Mouse (Mus musculus): ENCODE measurements at regions not wholly inside any gene's neighbourhood (a gene's known extent, or its start where the extent isn't known, plus 50 kb on each side); places are given as distances from the start of the nearest gene placed in this dataset.

DNA sequence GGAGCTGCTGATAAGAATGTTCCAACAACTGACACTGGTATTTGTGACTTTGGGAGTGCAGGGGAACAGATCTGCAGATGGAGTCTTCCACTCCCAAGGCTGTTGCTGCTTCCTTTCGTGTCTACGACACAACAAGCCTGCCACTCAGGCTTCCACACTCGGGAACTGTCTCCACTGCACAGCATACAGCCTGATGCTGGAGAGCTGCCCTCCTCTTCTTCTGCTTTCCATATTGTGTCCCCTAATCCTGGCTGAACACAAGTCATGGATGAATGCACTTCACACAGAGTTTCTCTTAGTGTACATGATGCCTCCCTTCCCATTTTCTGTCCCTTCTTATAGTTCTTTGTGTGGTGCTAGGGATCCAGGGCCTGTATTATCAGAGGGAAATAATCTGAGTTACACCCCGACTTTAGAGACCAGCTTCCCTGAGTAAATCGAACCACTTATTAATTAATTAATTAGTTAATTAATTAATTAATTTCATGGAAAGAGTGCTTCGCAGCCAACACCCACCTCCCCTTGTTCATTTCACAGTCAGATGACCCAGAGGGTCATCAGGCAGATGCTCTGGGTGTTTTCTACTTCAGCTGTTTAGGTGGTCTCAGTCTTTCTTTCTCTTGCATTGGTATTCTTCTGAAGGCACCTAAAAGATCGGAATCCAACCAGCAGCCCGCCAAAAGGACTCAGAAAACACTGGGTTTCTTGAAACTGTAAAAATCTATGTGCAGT is 357.8 kb upstream of the Mmadhc start:
- no peak for ATAC-seq (ENCODE audit: poor library complexity, severe bottlenecking)

DNA sequence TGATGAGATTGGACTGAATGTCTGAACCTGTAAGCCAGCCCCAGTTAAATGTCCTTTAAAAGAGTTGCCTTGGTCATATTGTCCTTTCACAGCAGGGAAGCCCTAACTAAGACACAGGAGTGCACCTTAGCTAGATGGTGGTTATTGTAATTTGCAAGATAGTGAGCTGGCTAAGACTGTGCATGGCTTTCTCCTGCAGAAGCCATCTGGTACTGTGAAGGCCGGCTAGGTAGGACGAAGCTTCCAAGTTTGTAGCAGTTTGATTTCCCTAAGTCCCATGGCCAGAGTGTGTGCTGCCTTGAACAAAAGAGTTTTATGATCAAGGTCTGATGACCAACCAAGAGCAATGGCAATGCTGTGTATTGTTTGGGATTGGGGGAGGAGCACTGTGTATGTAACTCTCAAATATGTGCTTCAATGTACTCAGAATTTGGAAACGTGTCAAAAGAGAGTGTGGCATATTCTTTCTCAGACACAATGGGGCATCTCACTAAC is 356.6 kb upstream of the Mmadhc start:
- ATAC-seq (ENCODE audit: poor library complexity, severe bottlenecking), result no peak

DNA sequence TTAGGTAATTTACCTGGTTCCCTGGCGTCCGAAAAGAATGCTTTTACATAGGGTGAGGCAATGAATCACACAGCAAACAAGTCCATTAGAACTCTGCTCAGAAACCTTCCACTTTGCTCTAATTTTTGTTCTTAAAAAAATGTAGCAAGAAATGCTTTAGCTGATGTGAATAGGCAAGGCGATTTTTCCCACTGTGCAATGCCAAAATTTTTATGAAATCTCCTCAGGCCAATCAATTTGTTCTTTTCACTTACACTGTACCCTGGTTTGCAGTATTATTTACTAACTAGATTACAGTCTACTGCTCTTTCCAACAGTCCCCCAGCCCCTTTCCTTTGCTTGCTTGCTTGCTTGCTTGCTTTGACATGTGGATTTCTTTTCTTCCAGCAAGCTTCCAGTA is 353.1 kb upstream of the Mmadhc start:
- ATAC-seq (ENCODE audit: poor library complexity, severe bottlenecking), result no peak

DNA sequence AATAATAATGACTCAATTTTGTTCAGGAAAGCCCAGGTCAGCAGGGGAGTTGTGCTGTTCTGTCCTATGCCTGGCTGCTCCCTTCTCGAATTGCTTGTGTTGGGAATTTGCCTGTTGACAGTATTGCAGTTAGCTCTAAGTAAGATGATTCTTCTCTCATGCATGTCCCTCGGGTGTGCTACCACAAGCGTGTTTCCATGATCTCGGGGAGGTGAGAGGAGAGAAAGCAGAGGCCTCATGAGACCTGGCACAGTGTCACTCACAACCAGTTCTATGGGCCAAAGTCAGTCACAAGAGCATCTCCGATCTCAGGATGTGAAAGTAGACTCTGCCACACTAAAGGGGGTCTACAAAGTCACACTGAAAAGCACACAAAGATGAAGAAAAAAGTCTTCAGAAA is 346.6 kb upstream of the Mmadhc start:
- ATAC-seq (ENCODE audit: poor library complexity, severe bottlenecking), result no peak

DNA sequence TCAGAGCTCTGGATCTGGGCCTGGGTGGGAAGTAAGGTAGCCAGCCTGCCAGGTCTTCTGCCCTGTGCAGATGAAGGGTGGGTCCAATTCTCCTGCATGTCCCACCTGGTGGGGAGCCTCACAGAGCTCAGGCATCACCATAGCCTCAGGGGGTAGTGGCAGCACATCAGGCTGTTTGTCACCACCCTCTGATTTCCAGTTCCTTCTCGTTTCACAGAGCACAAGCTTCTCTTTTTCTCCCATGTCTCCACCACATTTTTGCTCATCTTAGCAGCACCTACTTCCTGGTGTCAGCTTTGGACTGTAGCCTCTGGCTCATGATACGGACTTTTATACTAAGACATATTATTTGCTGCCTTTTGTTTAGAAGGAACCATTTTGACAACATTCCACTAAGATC is 345.6 kb upstream of the Mmadhc start:
- ATAC-seq (ENCODE audit: poor library complexity, severe bottlenecking), result peak; percentile 86

DNA sequence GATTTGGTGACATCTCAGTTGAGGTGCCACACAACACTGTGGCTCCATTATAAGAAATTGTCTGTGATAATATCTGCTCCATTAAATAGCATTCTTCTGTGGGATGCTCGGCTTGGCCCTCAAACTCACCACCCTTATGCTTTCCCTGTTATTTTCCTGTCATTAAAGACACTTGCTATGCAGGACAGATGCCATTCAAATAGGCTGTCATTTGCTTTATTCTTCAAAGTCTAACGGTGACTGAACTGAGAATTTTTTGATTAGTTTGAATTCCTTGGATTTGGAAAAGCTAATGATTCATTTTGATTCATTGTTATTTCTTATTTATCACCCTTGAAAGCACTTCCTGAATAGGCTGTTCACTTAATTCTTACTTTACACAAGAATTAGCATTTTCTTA is 339.3 kb upstream of the Mmadhc start:
- ATAC-seq (ENCODE audit: poor library complexity, severe bottlenecking), result no peak

DNA sequence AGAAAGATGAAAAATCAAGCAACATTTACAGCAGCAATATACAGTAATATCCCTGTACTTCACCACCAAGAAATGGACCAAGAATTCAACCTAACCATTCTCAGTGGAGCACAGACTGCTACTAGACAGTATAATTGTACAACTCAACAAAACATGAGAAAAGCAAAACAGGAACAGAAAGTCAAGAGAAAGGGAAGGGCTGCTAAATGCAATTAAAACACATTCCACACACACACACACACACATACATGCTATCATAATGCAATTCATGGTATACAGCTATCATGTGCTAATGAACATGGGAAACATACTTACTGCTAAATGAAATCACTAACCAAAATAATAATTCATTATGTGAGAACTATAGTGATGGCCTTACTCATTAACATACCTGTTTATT is 335.2 kb upstream of the Mmadhc start:
- peak; percentile 79 for ATAC-seq (ENCODE audit: poor library complexity, severe bottlenecking)

DNA sequence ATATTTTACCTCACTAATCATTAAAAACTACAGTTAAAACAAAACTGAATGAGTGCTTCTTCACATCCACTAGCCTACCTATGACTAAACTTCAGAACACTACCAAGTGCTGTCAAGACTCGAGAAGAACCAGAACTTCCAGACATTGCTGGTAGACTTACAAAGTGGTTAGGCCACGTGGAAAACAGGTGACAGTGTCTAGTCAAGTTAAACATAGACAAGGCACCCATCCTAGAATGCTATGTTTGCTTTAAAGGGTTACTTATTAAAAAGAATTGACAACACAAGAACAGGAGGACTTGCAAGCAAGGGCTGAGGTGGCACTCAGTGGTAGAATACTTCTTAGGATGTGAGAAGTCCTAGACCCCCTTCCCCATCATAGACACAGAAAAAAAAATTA is 330.9 kb upstream of the Mmadhc start:
- no peak for ATAC-seq (ENCODE audit: poor library complexity, severe bottlenecking)

DNA sequence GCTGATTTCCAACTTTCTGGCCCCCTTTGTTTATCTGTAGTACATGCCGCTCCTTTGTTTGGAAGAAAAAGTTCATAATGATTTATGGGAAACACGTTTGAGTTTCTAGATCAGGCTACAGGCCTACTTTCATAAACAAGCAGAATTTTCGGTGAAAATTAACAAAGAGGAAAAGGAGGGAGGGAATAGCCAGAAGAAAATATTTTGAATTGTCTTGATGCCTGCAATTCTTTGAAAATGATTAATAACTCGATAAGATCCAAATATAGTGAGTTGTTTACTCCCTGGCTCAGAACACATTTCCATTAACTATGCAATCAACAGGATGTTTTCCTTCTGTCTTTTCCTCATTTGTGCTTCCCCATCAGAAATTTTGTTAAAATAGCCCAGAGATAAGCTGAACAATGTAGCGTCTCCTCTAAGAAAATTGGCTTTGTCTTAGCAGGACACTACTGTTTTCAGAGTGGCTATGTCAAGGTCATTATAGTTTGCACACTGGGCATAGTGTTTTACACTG is 328.7 kb upstream of the Mmadhc start:
- no peak for ATAC-seq (ENCODE audit: poor library complexity, severe bottlenecking)

DNA sequence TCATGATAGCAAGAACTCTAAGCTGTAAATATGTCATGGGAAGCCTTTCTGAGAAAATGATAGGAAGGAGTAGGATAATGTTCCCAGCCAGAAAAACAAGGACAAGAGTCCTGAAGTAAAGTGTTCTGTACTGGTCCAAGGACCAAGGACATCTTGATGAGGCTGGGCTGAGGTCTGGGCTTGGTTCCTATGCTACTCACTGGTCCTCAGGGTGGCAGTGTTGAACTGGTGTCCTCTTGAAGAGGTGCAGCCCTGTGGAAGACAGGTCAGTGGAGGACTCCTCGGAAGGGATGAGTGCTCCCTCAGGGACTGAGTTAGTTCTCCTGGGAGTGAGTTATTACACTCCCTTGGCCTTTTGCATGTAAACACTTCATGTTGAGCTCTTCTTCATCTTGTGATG is 312.5 kb upstream of the Mmadhc start:
- ATAC-seq (ENCODE audit: poor library complexity, severe bottlenecking), result peak; percentile 71

DNA sequence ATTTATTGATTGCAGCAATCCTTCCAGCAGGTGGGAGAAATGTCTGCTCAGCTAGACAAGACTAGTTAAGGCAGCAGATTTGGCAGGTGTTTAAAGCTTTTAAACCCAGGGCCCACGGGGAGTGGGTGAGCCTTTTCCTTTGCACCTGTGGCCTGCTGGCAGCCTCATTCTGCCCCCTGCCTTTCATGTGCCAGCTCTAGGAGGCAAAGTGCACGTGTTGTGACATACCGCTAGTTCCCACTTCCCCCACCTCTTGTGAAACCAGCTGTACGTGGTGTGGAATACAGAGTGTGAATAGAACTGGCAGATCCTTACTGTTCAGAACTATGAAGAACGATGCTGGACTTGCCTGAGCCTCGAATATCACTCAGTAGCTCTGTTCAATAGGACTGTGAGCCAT is 292.6 kb upstream of the Mmadhc start:
- ATAC-seq (ENCODE audit: poor library complexity, severe bottlenecking), result peak; percentile 93

DNA sequence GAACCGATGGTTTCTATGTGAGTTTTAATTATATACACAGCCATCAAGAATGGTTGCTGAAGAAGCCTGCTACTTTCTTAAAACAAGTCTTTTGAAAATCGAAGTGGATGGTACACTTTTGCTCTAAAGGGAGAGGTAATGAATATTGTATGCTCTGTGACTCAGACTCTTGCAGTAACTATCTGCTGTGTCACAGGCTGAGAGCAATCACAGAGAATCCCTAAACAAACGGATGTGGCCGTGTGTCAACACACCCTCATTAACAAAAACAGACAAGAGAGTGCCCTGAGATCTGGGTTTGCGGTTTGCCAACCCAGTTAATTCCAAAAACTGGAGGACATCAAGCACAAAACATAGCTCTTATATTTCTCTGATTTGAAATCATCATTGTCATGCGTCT is 292.1 kb upstream of the Mmadhc start:
- peak; percentile 81 for ATAC-seq (ENCODE audit: poor library complexity, severe bottlenecking)

DNA sequence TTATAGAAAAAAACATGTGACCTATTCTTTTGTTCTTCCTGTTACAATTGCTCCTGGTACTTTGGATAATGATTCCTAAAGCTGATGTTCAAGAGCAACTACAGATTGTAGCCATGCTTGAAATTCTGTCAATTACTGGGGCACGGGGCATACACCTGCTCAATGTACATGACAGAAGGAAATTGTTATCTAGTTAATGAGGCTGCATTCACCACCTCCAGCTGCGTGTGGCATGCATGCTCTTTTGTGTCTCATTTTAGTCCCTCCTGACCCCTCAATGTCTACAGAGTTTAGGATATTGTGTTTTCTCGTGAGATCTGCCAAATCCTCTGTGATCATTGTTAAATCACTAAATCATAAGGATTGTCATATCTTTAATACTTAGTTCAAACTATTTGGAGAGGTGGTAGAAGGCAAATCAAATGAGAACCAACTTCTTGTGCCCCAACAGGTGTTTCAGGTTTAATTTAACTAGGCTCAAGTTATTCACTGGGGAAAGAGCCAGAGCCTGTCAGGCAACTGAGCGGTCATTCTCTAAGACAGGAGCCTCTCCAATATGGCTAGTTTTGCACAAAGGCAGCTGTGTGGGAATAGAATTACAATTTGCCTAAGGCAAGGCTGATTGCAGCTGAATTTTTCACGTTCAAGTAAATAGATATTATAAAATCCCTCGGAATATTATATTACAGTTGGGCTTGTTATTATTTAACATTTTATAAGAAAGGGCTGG is 289.9 kb upstream of the Mmadhc start:
- ATAC-seq (ENCODE audit: poor library complexity, severe bottlenecking), result no peak

DNA sequence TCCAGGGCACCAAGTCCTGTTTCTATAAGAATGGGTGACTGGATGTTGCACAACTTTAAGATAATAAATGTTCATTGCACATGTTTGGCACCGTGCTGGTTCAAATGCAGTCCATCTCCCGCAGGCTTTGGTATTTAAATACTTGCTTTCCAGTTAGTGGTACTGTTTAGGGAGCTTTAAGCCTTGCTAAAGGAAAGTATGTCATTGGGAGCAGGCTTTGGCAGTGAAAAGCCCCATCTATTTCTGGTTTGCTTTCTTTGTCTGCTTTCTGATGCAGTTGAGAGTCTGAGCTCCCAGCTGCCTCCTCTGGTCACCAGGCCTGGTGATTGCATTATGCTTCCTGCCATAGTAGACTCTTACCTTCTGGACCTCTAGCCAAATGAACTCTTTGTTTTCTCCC is 283.0 kb upstream of the Mmadhc start:
- no peak for ATAC-seq (ENCODE audit: poor library complexity, severe bottlenecking)

DNA sequence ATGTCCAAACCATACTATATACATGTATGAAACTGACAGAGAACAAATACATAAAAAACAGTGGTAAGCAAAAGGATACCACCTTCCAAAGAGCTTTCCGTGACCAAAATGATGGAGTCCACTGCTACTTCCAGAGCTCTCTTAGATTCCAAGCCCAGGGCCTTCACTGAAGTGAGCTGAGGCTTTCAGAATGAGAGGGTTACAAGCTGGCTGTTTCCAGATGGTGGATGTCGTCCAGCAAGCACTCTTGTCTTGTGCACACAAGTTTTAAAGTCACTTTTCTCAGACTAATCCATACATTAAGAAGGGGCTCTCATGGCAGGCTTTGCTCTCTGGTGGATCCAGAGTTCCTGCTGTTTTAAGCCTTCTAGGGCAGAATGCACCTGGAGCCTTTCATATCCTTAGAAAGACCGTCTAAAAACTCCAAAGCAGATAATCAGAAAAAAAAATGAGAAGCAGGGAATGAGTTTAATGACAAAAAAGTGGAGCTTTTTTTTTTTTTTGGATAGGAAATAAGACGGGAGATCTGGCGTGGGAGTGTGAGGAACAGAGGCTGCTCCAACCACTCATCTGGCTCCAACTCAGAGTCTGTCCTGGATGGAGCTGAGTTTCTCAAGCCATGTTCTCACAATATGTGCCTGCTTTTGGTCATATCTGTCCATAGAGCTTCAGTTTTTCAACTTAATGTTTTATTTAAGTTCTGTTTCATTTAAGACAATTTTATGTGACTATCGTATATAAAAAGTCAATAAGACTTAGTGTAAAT is 281.9 kb upstream of the Mmadhc start:
- no peak for ATAC-seq (ENCODE audit: poor library complexity, severe bottlenecking)

DNA sequence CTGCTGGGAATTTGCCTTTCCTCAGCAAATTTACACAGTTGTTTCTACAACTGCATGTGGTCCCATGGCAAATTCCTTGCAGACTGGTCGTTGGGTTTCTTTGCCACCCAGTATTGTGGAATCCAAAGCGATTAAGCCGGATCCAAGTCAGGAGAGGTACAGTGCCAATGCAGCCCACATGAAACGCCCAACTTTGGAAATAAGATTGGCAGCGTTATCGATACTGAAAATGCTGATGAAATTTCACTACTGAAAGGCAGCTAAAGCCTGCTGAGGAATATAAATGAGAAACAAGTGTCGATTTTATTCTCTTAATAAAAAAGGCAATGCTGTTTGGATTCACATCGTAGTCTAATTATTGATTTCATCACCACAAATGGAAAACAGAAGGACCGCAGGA is 281.1 kb upstream of the Mmadhc start:
- ATAC-seq (ENCODE audit: poor library complexity, severe bottlenecking), result no peak

DNA sequence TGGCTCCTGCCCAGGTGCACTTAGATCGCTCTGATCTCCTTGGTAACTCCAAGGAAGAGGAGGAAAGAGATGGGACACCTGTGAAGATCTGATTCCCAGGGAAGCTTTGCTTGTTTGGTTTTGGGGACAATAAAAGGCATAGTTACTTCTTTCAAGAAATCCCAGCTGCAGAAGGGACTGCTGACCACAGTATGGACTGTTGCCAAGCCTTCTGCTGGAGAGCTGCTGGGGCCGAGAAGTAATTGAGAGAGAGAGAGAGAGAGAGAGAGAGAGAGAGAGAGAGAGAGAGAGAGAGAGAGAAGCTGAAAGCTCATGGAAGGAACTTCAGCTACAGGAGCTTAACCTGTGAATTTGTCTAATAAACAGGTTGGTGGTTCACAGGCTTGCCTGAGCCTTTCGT is 276.9 kb upstream of the Mmadhc start:
- no peak for ATAC-seq (ENCODE audit: poor library complexity, severe bottlenecking)

DNA sequence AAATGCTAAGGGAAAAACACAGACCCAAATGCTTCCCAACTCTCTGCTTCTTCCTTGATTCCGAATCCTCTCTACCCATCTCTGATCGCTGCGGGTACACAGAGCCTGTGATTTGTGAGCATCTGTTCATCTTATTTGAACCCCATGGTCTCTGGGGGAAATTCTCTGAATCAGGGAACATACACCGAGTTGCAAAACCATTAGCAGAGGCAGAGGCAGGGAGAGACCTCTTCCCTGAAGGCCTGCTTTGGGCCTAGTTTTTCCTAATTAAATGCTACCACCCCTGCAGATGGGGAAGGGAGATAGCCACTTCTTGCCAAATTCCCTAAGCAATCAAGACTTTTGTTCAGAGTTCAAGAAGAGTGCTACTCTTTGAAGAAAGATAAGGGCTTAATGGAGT is 274.4 kb upstream of the Mmadhc start:
- ATAC-seq (ENCODE audit: poor library complexity, severe bottlenecking), result no peak

DNA sequence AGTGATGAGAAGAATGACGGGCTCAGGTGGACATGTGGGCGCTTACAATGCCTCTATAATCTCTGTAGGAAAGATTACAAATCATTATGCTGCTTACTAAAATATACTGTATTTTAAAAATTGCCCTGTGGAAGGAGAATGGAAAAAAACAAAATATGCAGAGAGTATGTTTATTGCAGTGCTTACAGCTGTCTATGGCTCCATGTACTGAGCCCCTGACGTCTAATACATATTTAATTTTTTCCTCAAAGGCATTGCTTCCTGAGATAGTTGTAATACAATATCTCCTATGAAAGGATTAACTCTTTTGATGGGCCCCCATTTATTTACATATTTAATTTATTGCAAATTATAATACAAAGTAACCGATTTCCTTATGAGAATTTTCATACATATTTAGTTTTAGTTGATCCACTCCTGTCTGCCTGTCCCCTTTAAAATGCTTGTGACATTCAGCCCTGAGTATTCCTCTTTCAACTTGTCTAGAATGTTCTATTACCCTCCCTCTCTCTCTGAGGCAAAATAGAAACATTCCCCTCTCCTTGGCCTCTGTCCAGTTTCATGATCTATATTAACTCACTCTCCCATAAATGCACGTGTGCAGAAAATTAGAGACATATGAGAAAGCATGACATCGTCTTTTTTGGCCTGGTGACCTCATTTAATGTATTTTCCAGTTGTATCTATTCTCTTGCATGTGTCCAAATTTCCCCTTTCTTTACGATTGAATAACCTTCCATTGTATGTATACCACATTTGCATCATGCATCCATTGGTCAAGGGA is 273.1 kb upstream of the Mmadhc start:
- no peak for ATAC-seq (ENCODE audit: poor library complexity, severe bottlenecking)

DNA sequence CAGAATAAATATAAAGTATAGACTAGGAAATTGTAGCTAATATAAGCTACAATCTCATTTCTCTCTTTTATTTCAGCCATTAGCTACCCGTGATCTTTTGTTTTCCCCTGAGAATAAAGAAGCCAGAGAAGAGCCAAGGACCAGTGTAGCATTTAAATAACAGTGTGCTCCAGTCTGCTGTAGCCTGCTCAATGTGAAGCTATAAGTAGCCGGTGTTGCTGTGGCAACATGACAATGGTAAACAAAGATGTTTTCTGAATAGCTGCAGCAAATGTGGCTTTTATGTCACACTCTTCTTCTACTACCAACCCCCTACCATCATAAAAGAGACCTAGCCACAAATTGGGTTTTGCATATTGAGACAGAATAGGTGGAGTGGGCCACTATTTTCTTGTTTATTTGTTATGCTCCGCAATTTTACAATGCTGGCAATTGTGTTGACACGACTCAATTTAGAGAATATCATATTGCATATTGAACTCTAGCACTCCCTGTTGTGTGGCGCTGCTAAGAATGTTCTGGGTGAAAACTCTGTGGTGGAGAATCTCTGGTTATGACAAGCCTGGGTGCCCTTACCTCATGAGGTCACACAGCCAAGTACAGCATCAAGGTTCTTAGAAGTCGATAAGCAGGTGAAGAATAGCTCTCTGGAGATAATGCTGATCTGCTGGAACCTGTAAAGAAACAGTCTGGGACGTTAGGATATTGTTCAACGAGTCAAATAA is 272.3 kb upstream of the Mmadhc start:
- no peak for ATAC-seq (ENCODE audit: poor library complexity, severe bottlenecking)

Data from megakaryocyte, adult 5-6 weeks (primary cell).